Mouse (Mus musculus): ENCODE data around the gene Smco3.
A peak's percentile ranks its signal among the peaks of the same experiment; 100 is the strongest.
"Not testable (repeated sequence)": the region's sequence is repeated elsewhere in the genome, so short reads cannot be mapped to it uniquely, and the experiment has no call there.

The Smco3 gene

DNA sequence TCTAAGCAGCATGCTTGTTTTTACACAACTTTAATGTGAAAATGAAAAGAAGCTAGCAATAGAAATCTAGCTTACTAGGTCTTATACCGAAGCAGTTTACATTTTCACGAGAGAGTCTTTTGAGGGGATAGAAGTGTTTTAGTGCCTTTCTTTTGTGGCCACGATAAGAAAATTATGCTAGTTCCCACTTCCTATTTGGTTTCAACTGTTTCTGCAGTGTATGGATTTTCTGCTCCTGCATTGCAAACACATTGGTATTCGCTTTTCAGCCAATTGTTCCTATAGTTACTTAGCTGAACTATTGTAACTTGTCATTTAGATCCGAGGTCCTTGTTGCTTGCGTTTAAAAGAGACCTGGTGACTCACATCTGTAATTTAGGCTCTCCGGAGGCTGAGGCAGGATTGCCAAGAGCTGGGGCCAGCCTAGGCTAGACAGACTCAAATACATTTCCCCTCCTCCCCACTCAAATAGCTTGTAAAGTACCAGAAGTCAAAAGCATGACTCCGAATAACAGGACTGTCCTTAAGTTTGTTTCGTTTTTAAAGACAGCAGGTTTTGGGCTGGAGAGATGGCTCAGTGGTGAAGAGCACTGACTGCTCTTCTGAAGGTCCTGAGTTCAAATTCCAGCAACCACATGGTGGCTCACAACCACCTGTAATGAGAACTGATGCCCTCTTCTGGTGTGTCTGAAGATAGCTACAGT is 30.4 kb downstream of the Smco3 start:
- DNase-seq: no peak

DNA sequence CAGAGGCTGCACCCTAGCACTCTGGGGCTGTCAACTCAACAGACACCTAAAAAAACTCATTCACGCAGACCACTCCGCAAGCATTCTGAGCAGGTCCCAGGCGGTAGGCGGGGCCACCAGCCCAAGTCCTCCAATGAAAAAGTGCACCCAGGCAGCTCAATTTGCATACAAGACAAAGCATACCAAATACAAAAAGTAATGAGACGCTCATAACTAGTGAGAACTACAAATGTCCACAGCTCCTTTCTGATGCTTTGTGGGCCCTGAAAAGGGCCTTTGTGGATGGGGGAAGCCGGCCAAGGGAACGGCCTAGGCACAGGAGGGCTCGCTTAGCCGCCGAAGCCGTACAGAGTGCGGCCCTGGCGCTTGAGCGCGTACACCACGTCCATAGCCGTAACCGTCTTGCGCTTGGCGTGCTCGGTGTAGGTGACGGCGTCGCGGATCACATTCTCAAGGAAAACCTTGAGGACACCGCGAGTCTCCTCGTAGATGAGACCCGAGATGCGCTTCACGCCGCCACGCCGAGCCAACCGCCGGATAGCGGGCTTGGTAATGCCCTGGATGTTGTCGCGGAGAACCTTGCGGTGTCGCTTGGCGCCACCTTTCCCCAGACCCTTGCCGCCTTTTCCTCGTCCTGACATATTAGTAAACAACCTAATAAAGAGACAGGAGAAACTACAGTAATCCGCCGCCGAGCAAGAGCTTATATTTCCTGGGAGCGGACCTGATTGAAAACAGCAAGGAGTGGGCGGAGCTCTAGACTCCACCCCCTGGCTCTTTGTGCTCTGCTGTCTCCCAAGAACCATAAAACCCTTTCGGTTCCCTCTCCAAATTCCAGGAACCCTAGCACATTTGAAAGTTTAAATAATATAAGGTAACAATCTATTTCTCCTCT is 31.3 kb downstream of the Smco3 start, which contains the start of gene Hist4h4:
Gene Hist4h4 (minus strand): TSS at position 677 of the 895 bp plus-strand sequence.
- peak; percentile 94 to 96 for DNase-seq

DNA sequence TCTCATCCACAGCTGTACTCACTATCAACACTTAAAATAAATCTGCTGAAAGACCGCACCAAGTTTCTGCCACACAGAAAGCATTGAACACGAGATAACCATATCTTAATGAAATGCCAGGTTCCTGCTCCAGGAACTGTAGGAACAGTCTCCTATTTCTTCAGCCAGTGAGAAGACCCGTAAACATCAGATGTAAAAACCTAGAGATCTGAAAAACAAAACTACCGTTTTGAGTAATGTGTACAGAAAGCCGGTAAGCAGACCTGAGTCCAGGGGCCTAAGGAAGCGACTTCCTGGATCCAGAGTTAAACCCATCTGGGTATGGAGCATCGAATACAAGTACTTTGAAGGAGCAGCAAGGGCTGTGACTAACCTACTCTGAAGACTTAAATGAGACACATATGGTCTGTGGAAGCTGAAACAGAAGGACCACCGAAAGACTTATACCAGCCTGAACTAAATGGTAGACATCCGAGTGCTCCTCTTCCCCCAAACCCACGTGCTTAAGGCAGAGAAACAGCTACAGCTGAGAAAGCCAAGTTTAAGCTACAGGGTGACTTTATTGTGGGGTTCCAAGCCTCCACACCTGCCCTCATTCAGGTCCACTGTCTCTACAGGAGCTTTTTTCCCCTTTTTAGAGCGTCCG is 32.0 kb downstream of the Smco3 start:
- no peak for DNase-seq

DNA sequence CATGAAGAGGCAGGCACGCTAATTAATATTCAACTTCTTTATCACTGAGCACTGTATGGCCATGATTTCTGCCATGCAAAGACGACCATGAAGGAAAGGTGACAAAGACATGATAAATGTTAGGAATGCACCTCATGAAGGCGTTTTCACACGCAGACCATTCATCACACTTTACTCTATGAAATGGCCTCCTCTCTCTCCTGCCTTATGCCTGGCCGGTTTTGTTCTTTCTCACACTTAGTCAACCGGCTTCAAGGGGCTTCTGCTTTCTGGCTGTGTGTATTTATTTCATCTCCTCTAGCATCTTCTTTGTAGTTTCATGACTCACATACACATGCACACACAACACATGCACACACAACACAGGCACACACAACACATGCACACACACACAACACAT is 34.0 kb downstream of the Smco3 start:
- DNase-seq: no peak

DNA sequence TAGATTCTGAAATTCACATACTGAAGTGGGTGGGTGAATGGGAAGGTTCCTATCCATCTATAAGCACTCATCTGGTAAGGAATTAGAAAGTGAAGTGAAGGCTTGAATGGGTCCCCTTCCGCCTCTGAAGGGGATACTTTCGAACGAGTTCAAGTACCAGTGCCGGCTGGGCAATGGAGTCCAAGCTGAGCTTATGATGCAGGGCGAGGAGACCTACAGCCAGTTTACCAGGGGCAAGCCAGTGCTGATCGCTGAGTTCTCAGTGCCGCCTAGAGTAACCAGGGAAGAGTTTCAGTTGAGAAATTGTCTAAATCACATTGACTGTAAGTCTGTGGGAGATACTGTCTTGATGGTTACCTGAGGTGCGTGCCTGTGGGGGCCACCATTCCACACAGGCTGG is 34.5 kb downstream of the Smco3 start:
- no peak for DNase-seq

DNA sequence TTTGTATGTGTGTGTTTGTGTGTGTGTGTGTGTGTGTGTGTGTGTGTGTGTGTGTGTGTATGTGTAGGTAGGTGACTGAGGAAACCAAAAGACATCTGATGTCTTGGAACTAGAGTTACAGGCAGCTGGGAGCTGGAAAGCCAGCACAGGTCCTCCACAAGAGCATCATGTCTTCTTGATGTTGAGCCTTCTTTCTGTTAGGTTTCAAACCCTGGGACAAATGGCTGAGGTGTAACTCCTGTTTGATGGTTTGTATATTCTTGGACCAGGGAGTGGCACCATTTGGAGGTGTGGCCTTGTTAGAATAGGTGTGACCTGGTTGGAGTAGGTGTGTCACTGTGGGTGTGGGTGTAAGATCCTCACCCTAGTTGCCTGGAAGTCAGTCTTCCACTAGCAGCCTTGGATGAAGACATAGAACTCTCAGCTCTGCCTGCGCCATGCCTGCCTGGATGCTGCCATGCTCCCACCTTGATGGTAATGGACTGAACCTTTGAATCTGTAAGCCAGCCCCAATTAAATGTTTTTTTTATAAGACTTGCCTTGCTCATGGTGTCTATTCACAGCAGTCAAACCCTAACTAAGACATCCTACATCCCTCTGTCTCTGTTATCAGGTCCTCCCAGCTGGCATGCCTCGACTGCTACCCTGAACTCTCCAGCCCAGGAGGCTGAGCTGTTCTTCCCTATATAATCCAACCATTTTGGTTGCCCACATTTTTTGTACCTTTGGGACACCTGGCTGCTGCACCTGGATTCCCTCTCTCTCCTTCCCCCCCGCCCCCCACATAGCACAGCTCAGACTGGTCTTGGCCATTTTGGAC is 37.2 kb downstream of the Smco3 start:
- not testable (repeated sequence) for DNase-seq

DNA sequence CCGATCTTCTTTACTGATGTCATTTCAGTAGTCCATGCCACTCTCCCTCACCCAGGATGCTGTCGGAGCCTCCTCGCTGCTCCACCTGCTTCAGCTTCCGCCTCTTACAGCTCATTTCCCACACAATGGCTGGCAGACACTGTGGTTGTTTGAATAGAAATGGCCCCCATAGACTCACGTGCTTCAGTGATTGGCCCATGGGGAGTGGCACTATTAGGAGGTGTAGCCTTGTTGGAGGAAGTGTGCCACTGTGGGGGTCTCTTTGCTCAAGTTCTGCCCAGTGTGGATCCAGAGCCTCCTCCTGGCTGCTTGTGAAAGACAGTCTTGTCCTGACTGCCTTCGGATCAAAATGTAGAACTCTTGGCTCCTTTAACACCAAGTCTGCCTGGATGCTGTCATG is 39.4 kb downstream of the Smco3 start:
- no peak for DNase-seq

DNA sequence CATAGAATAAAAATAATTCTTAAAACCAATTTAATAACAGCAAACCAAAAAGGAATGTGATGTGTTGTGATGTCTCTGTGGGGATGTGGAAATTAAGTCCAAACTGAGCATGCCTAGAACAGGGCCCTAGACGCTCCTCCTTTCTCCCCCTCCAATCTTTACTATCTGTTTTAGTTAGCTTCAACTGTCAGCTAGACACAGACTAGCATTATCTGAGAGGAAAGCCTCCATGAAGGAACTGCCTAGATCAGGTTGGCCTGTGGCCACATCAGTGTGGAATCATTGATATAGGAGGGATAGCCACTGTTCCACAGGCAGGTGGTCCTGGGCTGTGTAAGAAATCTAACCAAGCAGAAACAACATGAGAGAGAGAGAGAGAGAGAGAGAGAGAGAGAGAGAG is 40.1 kb downstream of the Smco3 start:
- no peak for DNase-seq

DNA sequence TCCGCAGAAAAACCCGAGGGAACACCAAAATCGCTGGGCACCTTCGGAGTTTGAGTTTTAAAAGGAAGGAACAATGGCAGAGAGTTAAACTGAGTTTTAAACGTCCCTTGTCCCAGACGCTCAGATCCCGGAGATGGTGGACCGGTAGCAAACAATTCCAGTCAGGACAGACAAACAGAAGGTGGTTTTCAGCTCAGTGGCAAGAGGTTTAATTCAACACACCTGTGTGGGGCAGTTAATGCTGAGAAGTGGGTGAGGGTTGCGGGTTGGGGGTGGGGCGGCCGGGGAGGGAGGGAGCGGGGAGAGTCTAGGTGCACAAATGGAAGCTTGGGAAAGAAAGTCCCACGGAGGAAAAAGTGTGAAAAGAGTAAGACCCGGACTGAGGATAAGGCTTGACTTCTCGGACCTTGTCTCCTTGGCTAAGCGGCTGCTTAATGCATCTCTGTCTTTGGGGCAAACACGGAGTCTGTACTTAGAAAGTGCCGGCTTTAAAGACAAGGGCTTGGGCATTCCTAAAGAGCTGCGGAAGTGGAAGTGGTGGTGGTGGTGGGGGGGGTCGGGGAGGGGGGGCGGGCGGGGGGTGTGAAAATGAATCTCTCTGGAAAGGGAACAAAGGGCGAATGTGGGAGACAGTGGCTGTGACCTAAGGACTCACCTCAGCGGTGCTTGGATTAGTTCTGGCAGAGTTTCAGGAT is 41.3 kb downstream of the Smco3 start:
- no peak for DNase-seq

DNA sequence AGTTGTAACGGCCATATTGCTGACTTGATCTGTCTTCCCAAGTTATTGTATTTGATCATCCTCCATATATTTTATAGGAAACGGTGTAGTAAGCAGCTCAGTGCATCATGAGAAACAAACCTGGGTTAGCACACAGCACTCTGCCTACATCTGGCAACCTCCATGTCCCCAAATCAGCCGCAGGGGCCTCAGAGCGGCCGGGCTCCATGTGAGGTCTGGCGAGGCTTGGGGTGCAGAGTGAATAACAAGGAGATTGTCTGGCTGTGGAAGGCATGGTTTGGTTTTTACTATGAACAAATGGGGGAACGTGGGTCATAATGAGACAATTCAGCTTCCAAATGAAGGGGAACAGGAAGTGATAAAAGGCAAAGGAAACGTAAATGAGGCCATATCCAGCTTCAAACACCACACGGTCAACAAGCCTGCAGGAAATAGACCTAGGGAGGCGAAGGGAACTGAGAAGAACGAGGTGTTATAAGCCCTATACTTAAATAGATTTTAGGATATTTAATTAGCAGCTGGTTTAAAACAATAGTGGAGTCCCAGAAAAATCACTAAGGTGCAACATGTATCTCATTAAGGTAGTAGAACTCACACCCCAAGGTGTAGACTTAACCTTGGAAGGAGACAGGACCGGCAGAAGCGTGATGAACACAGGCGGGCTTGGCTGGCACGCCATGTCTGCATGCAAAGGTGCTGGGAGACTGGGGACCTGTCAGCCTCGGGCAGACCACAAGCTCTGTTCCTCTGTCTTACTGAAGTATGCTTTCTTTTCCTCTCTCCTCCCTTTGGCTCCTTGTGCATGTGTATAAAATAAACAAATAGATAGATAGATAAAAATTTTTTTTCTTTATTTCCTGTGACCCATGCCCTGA is 42.1 kb downstream of the Smco3 start:
- no peak for DNase-seq

DNA sequence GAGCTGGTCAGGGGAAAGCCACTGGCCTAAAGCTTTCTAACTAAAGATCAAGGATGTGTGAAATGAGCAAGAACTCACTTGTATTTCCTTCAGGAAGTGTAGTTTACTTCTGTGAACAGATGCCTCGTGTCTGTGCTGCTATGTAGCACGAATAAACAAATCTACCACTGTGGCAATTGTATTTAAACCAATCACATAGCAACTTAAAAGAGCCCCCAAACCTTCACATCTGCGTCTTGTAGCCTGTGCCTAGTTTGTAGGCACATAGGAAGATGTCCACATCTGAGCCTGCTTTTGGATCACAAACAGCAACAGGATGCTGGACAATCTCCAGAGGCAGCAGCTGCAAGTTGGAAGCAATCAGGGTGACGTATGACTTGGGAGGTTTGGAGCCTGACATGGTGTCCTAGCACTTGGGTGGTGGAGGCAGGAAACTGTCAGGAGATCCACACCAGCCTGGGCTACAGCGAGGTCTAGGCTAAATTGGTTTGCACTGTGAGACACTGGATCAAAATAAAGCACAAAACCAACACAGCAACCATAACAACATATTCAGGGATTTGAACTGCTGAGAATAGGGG is 45.8 kb downstream of the Smco3 start:
- peak; percentile 43 to 46 for DNase-seq

DNA sequence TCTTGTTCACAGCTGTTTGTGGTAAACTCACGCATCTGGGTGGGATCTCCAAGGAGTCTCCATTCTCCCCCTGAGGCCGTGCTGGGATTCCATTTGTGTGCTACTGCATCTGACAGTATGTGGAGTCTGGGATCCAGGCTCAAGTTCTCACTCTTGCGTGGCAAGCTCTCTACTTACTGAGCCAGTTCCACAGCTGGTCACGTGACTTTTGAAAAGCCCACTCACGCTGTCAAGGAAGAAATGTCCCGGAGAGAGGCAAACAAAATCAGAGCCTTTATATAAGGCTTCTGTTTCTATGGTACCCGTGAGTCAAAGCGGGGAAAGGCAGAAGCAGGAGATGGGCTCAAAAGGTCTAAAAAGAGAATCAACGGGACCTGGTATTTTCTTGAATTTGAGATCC is 52.5 kb downstream of the Smco3 start:
- no peak for DNase-seq

DNA sequence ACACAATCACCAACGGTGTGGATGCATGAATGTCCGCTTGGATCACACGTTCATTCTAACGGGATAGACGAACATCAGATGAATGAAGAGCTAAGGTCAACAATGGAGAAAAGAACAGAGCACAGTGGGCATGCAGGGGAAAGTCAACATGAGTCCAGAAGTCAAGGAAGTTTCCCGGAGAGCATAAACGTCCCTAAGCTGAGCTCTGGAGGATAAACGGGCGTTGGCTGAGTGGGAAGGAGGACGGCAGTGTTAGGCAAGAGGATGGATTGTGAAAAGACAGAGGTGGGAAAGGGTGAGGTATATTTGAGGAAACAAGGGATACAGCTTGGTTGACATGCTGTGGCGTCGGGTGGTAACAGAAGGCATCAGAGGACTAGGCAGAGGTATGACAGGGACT is 53.1 kb downstream of the Smco3 start:
- no peak for DNase-seq

DNA sequence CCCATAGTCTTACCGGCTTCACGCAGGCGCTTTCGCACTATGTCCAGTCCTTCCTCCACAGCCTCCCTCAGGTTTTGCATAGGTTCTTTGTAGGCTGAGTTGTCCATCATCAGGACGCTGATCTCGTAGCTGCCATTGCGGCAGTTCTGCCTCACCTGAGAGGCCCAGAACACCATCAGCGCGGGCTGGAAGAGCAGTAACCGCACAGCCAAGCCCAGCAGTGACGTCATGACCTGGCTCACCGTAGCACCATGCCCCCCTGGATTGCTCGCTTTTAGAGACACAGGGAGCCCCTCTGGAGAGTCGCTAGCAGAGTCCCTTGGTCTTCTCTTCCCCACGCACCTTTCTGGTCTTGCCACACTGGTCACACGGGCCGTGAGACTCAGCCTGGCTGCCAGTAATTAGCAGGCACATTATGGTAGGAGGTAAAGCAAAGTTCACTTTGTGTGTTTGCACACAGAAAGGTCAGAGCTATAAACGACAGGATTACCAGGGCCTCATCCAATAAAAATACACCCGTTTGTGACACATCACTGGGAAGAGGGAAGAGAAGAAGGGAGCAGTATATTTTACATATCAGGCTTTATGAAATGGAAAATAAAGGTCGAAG is 53.8 kb downstream of the Smco3 start, which contains the start of gene Gucy2c:
Gene Gucy2c (minus strand): TSS at position 389 of the 610 bp plus-strand sequence.
- no peak for DNase-seq

Data from kidney, adult 8-10 months (tissue).